Mouse (Mus musculus): ENCODE data around the gene Sptan1. TPM values are rescaled to one million over a fixed set of nuclear protein-coding genes. Genes with fewer than 3 reads are reported as not detected.

Sptan1 gene
- polyA plus RNA-seq (2016; fragmentation: Nextera tagmentation; extraction: Ambion mirVana): 89.3 and 90.0 TPM in 2 replicates

GRCm38 (mm10) chr2:29965250-29965843 lies at the start of gene Sptan1:
Sptan1 (plus strand) TSS chr2:29965560.
- Histone ChIP-seq H3K9me3 (no peaks in the 10 kb centered on the region), H3K9ac (replicated peaks) (peak within 1 kb of the TSS; percentile 98), H3K27me3 (no peaks in the 10 kb centered on the region), H3K4me3 (replicated peaks) (peak within 1 kb of the TSS; percentile 91), H3K4me1 (replicated peaks) (peaks cover 24% of the 10 kb centered on the region), H3K27ac (peak within 1 kb of the TSS; percentile 87), H3K36me3 (peaks cover 21% of the 10 kb centered on the region), H3K4me2 (peak within 1 kb of the TSS; percentile 61)
- WGBS: under 1% methylated on average over 77 of the region's 82 CpGs
- ATAC-seq (ENCODE audit: insufficient number of reproducible peaks, insufficient read depth, low FRiP score, low TSS enrichment, low read depth): peak; percentile 99

DNA sequence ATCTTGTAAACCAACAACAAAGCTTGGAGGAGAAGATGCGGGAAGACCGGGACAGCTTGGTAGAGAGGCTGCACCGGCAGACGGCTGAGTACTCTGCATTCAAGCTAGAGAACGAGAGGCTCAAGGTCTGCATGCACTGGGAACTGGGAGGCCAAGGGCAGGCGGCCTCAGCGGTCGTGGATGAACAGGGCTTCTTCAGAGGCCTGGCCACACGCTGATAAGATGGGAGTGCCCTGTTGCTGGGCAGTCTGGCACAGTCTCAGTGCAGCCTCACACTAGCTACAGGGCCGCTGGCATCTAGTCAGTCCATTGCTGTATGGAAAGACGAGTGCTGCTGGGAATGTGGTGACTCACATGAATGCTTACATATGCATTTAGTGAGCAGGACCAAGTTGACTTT lies 47.7 kb upstream of the Sptan1 start:
- Histone ChIP-seq H3K4me3 (replicated peaks) (no peak overlapping the region), H3K9ac (replicated peaks) (no peak overlapping the region), H3K36me3 (peaks cover 90% of the 10 kb centered on the region), H3K4me2 (no peak overlapping the region), H3K9me3 (no peaks in the 10 kb centered on the region), H3K4me1 (replicated peaks) (no peaks in the 10 kb centered on the region), H3K27me3 (no peaks in the 10 kb centered on the region), H3K27ac (no peak overlapping the region)
- WGBS: 96% methylated on average over 11 of the region's 11 CpGs
- no peak for ATAC-seq (ENCODE audit: insufficient number of reproducible peaks, insufficient read depth, low FRiP score, low TSS enrichment, low read depth)

GRCm38 (mm10) chr2:29922011-29922410 lies 43.3 kb upstream of the Sptan1 start:
- no peaks in the 10 kb centered on the region for H3K9me3 ChIP-seq
- no peaks in the 10 kb centered on the region for H3K4me1 ChIP-seq (replicated peaks)
- no peak for ATAC-seq (ENCODE audit: insufficient number of reproducible peaks, insufficient read depth, low FRiP score, low TSS enrichment, low read depth)
- WGBS: 81% methylated on average over 11 of the region's 11 CpGs
- H3K27me3 ChIP-seq: no peaks in the 10 kb centered on the region
- H3K36me3 ChIP-seq: peaks cover 93% of the 10 kb centered on the region
- H3K27ac ChIP-seq: no peak overlapping the region
- H3K4me2 ChIP-seq: no peak overlapping the region
- no peak overlapping the region for H3K9ac ChIP-seq (replicated peaks)
- no peak overlapping the region for H3K4me3 ChIP-seq (replicated peaks)

DNA sequence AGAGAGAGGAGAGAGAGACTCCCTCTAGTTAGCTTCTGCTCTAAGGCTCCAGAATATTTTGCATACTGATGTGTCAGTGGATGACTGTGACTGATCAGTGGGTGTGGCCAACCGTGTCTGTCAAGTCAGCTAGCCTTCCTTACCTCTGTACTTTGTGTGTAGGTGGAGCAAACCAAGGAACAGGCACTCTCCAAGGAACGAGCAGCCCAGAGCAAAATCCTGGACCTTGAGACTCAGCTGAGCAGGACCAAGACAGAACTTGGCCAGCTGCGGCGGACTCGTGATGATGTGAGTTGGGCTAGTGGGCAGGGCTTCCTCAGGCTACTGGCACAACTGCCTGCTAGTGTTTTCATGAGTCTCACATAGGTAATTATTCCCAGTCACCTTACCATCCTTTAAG lies 38.8 kb upstream of the Sptan1 start:
- 88% methylated on average over 5 of the region's 5 CpGs for WGBS
- no peak overlapping the region for H3K4me3 ChIP-seq (replicated peaks)

GRCm38 (mm10) chr2:29930506-29930905 lies 34.9 kb upstream of the Sptan1 start:
- WGBS: 89% methylated on average over 10 of the region's 10 CpGs
- no peak overlapping the region for H3K4me2 ChIP-seq
- H3K27ac ChIP-seq: no peak overlapping the region
- H3K4me1 ChIP-seq (replicated peaks): no peaks in the 10 kb centered on the region
- no peaks in the 10 kb centered on the region for H3K9me3 ChIP-seq
- ATAC-seq (ENCODE audit: insufficient number of reproducible peaks, insufficient read depth, low FRiP score, low TSS enrichment, low read depth): no peak
- H3K27me3 ChIP-seq: no peaks in the 10 kb centered on the region
- no peak overlapping the region for H3K4me3 ChIP-seq (replicated peaks)
- peaks cover 58% of the 10 kb centered on the region for H3K36me3 ChIP-seq
- H3K9ac ChIP-seq (replicated peaks): no peak overlapping the region

More for the DNA sequence above, 38.8 kb upstream of the Sptan1 start:
- H3K4me1 ChIP-seq (replicated peaks): no peaks in the 10 kb centered on the region
- H3K4me2 ChIP-seq: no peak overlapping the region
- H3K9me3 ChIP-seq: no peaks in the 10 kb centered on the region
- no peak overlapping the region for H3K27ac ChIP-seq
- ATAC-seq (ENCODE audit: insufficient number of reproducible peaks, insufficient read depth, low FRiP score, low TSS enrichment, low read depth): no peak
- H3K9ac ChIP-seq (replicated peaks): no peak overlapping the region
- no peaks in the 10 kb centered on the region for H3K27me3 ChIP-seq
- peaks cover 96% of the 10 kb centered on the region for H3K36me3 ChIP-seq

GRCm38 (mm10) chr2:29931194-29931593 lies 34.2 kb upstream of the Sptan1 start:
- Histone ChIP-seq H3K36me3 (peaks cover 51% of the 10 kb centered on the region), H3K4me1 (replicated peaks) (peaks cover 5% of the 10 kb centered on the region), H3K4me2 (no peak overlapping the region), H3K27me3 (no peaks in the 10 kb centered on the region), H3K27ac (no peak overlapping the region), H3K4me3 (replicated peaks) (no peak overlapping the region), H3K9ac (replicated peaks) (no peak overlapping the region), H3K9me3 (no peaks in the 10 kb centered on the region)
- 88% methylated on average over 6 of the region's 6 CpGs for WGBS
- ATAC-seq (ENCODE audit: insufficient number of reproducible peaks, insufficient read depth, low FRiP score, low TSS enrichment, low read depth): no peak

- peak within 1 kb of the TSS; percentile 74 for H3K4me2 ChIP-seq
- peak within 1 kb of the TSS; percentile 71 for H3K4me3 ChIP-seq (replicated peaks)
- peaks cover 42% of the 10 kb centered on the region for H3K36me3 ChIP-seq
- H3K9me3 ChIP-seq: no peaks in the 10 kb centered on the region
- H3K9ac ChIP-seq (replicated peaks): peak within 1 kb of the TSS; percentile 59
- WGBS: 4% methylated on average over 44 of the region's 44 CpGs
- peak within 1 kb of the TSS; percentile 83 for H3K27ac ChIP-seq
- no peaks in the 10 kb centered on the region for H3K27me3 ChIP-seq
- H3K4me1 ChIP-seq (replicated peaks): peaks cover 6% of the 10 kb centered on the region
- ATAC-seq (ENCODE audit: insufficient number of reproducible peaks, insufficient read depth, low FRiP score, low TSS enrichment, low read depth): peak; percentile 89
Observed at GRCm38 (mm10) chr2:29934906-29935599, 30.3 kb upstream of the Sptan1 start, which contains the start of gene Gle1. Gle1 (plus strand) TSS chr2:29935426.

GRCm38 (mm10) chr2:29940073-29940472 lies 25.3 kb upstream of the Sptan1 start:
- 90% methylated on average over 9 of the region's 9 CpGs for WGBS
- peaks cover 75% of the 10 kb centered on the region for H3K36me3 ChIP-seq
- H3K27me3 ChIP-seq: no peaks in the 10 kb centered on the region
- no peaks in the 10 kb centered on the region for H3K9me3 ChIP-seq
- no peak for ATAC-seq (ENCODE audit: insufficient number of reproducible peaks, insufficient read depth, low FRiP score, low TSS enrichment, low read depth)
- H3K9ac ChIP-seq (replicated peaks): no peak overlapping the region
- no peak overlapping the region for H3K4me3 ChIP-seq (replicated peaks)
- H3K27ac ChIP-seq: no peak overlapping the region
- H3K4me1 ChIP-seq (replicated peaks): peaks cover 6% of the 10 kb centered on the region
- H3K4me2 ChIP-seq: no peak overlapping the region

GRCm38 (mm10) chr2:29940826-29941225 lies 24.5 kb upstream of the Sptan1 start:
- H3K36me3 ChIP-seq: peaks cover 83% of the 10 kb centered on the region
- no peak overlapping the region for H3K27ac ChIP-seq
- H3K4me3 ChIP-seq (replicated peaks): no peak overlapping the region
- ATAC-seq (ENCODE audit: insufficient number of reproducible peaks, insufficient read depth, low FRiP score, low TSS enrichment, low read depth): no peak
- H3K4me1 ChIP-seq (replicated peaks): peaks cover 5% of the 10 kb centered on the region
- H3K27me3 ChIP-seq: no peaks in the 10 kb centered on the region
- no peak overlapping the region for H3K9ac ChIP-seq (replicated peaks)
- H3K9me3 ChIP-seq: no peaks in the 10 kb centered on the region
- no peak overlapping the region for H3K4me2 ChIP-seq
- 92% methylated on average over 7 of the region's 7 CpGs for WGBS

- Histone ChIP-seq H3K27ac (no peak overlapping the region; the same call in 1 of the 2 replicates), H3K4me2 (no peak overlapping the region), H3K4me1 (replicated peaks) (no peaks in the 10 kb centered on the region), H3K4me3 (replicated peaks) (no peak overlapping the region), H3K27me3 (no peaks in the 10 kb centered on the region), H3K9ac (replicated peaks) (no peak overlapping the region), H3K9me3 (no peaks in the 10 kb centered on the region), H3K36me3 (peaks cover 97% of the 10 kb centered on the region)
- 47% methylated on average over 1 of the region's 1 CpGs for WGBS
- ATAC-seq (ENCODE audit: insufficient number of reproducible peaks, insufficient read depth, low FRiP score, low TSS enrichment, low read depth): no peak
Observed at GRCm38 (mm10) chr2:29944723-29945122, 20.6 kb upstream of the Sptan1 start.

DNA sequence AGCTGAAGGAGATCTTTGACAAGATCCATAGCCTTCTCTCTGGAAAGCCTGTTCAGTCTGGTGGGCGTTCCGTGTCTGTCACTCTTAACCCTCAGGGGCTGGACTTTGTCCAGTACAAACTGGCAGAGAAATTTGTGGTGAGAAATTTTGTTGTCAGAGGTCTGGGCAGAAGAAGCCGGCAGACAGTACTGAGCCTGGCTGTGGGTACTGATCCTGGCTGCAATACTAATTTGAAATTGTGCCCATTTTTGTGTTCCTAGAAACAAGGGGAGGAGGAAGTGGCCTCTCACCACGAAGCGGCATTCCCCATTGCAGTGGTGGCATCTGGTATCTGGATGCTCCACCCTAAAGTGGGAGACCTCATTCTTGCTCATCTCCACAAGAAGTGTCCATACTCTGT lies 16.5 kb upstream of the Sptan1 start:
- H3K27ac ChIP-seq: no peak overlapping the region
- WGBS: 92% methylated on average over 5 of the region's 5 CpGs
- no peak for ATAC-seq (ENCODE audit: insufficient number of reproducible peaks, insufficient read depth, low FRiP score, low TSS enrichment, low read depth)
- H3K27me3 ChIP-seq: no peaks in the 10 kb centered on the region
- no peak overlapping the region for H3K4me2 ChIP-seq
- no peaks in the 10 kb centered on the region for H3K9me3 ChIP-seq
- H3K4me3 ChIP-seq (replicated peaks): no peak overlapping the region
- H3K36me3 ChIP-seq: peaks cover 90% of the 10 kb centered on the region
- no peak overlapping the region for H3K9ac ChIP-seq (replicated peaks)
- H3K4me1 ChIP-seq (replicated peaks): no peaks in the 10 kb centered on the region
